Mouse (Mus musculus) kidney, adult 2 months (tissue): ENCODE measurements around the gene Meig1. TPM values are rescaled to one million over a fixed set of nuclear protein-coding genes. Genes with fewer than 3 reads are reported as not detected.

ENCODE experiments used
- DNase-seq: peaks from one replicate; pipeline ENCODE4 v3.0.0; 2021
- H3K27ac ChIP-seq: fragments of 200-500 bp; 2 replicates; pipeline ENCODE4 v1.5.1; 2012; ENCODE audit warnings: low read depth, low read length, control low read depth, inconsistent platforms; ENCODE audit not compliant: insufficient read depth
- H3K27me3 ChIP-seq: fragments of 200-500 bp; replicated peaks from 2 replicates; pipeline ENCODE4 v1.6.1; 2012; ENCODE audit warnings: mild to moderate bottlenecking, moderate library complexity, low read length, inconsistent platforms; ENCODE audit not compliant: control insufficient read depth, insufficient read depth
- H3K36me3 ChIP-seq: fragments of 200-500 bp; 2 replicates; pipeline ENCODE4 v1.6.1; 2012; ENCODE audit warnings: mild to moderate bottlenecking, moderate library complexity, low read length, inconsistent platforms; ENCODE audit not compliant: control insufficient read depth, insufficient read depth
- H3K4me1 ChIP-seq: fragments of 200-500 bp; 2 replicates; pipeline ENCODE4 v1.6.1; 2011; ENCODE audit warnings: low read length; ENCODE audit not compliant: control insufficient read depth, insufficient read depth
- H3K4me3 ChIP-seq: fragments of 200-500 bp; 2 replicates; pipeline ENCODE4 v1.5.1; 2011; ENCODE audit warnings: mild to moderate bottlenecking, low read depth, low read length, control low read depth; ENCODE audit not compliant: insufficient read depth
- CTCF ChIP-seq: fragments of 200-500 bp; conservative IDR thresholded peaks from 2 replicates; pipeline ENCODE4 v1.5.1; 2011; ENCODE audit warnings: low read depth, mild to moderate bottlenecking, control low read depth, low read length, moderate library complexity, mixed read lengths; ENCODE audit not compliant: insufficient read depth, insufficient read length
- POLR2A ChIP-seq: fragments of 200-500 bp; IDR thresholded peaks from one replicate; pipeline ENCODE4 v1.6.1; 2011; ENCODE audit warnings: low read depth, low read length, control low read depth
- WGBS: fragments of 180-500 bp; shearing (Covaris S2); methylation state at CpG from one replicate; pipeline ENCODE4 v1.1.7; 2018; 5-methylcytosine and 5-hydroxymethylcytosine counted together
- polyA plus RNA-seq: library from polyadenylated mRNA; depleted of rRNA; stranded (reverse); fragments of >200 nt; gene quantifications from 2 replicates; pipeline ENCODE4 v1.2.3, GENCODE M21; 2012

Meig1 gene
- polyA plus RNA-seq, 1 experiment, result 0.17 TPM

GRCm38 (mm10) chr2:3430956-3431355, 8.5 kb upstream of the Meig1 start:
- no peaks in the 10 kb centered on the region for H3K4me1 ChIP-seq

DNA sequence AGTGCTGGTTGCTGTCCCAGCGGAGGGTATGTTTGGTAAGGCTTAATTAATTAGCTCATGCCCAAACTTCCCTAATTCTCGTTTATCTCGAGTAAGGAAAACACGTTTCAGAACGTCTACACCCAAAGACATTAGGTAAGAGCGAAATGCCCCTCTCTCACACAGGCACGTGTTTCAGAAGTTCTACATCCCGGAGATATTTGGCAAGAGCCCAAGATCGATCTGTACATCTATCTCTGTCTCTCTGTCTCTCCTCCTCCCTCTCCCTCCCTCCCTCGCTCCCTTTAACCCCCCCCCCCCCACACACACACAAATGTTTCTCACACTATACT, 2.1 kb upstream of the Meig1 start:
- 1% methylated on average over 9 of the region's 10 CpGs for WGBS
- Histone ChIP-seq H3K27ac (no peak overlapping the region), H3K4me1 (no peaks in the 10 kb centered on the region), H3K36me3 (no peaks in the 10 kb centered on the region), H3K4me3 (peak overlapping the region; percentile 87), H3K27me3 (no peaks in the 10 kb centered on the region)
- DNase-seq, result no peak
- TF ChIP-seq CTCF (no peak), POLR2A (no peak)

More at GRCm38 (mm10) chr2:3430956-3431355, 8.5 kb upstream of the Meig1 start:
- TF ChIP-seq CTCF, result no peak
- no peak for TF ChIP-seq POLR2A
- no peak overlapping the region for H3K27ac ChIP-seq
- H3K27me3 ChIP-seq, result no peaks in the 10 kb centered on the region
- DNase-seq, result no peak
- WGBS, result 83% methylated on average over 9 of the region's 9 CpGs
- no peak overlapping the region for H3K4me3 ChIP-seq
- no peaks in the 10 kb centered on the region for H3K36me3 ChIP-seq

GRCm38 (mm10) chr2:3423841-3424578, 1.6 kb upstream of the Meig1 start, which contains the start of gene Dclre1c:
Dclre1c (plus strand) TSS chr2:3424131.
- peak; percentile 96 for DNase-seq
- WGBS, result 1% methylated on average over 29 of the region's 29 CpGs
- peak; percentile 32 for TF ChIP-seq POLR2A
- TF ChIP-seq CTCF, result no peak
- H3K27ac ChIP-seq, result no peak within 1 kb of the TSS
- no peaks in the 10 kb centered on the region for H3K36me3 ChIP-seq
- H3K27me3 ChIP-seq, result no peaks in the 10 kb centered on the region
- peak within 1 kb of the TSS; percentile 87 for H3K4me3 ChIP-seq
- H3K4me1 ChIP-seq, result no peaks in the 10 kb centered on the region

- Histone ChIP-seq H3K27me3 (no peaks in the 10 kb centered on the region), H3K36me3 (no peaks in the 10 kb centered on the region), H3K4me3 (no peak overlapping the region), H3K4me1 (no peaks in the 10 kb centered on the region), H3K27ac (no peak overlapping the region)
- 92% methylated on average over 4 of the region's 4 CpGs for WGBS
- TF ChIP-seq POLR2A (no peak), CTCF (no peak)
- DNase-seq, result no peak
Observed at GRCm38 (mm10) chr2:3420157-3420556, 2.3 kb downstream of the Meig1 start.

DNA sequence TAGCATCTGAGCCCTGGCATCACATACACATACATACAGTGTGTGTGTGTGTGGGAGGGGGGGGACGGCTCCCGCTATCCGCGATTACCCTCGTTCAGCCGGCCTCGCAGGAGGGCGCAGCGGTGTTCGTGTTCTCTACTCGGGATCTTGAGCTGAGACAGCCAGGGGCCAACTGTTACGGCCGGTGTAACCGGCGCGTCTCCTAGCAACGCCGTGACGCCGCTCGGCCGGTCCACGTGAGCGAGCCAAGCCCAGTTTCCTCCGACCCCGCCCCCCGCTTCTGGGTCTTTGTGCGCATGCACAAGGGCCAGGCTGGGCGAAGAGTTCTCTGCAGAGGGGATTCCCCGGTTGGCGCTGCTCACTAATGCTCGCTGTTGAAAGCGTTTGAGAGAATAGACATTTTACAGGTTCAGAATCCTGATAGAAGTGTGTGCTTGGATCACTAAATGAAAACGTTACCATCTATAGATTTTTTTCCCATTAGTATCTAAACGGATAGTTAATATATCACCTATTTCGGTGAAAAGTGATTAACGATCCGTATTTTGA, 3.5 kb downstream of the Meig1 start:
- TF ChIP-seq CTCF, result no peak
- TF ChIP-seq POLR2A, result no peak
- WGBS, result under 1% methylated on average over 38 of the region's 38 CpGs
- no peaks in the 10 kb centered on the region for H3K36me3 ChIP-seq
- H3K4me3 ChIP-seq, result peak overlapping the region; percentile 52
- no peaks in the 10 kb centered on the region for H3K27me3 ChIP-seq
- H3K27ac ChIP-seq, result no peak overlapping the region
- peak; percentile 98 for DNase-seq
- H3K4me1 ChIP-seq, result no peaks in the 10 kb centered on the region

- no peak for DNase-seq
- TF ChIP-seq CTCF, result no peak
- no peak for TF ChIP-seq POLR2A
- WGBS, result 56% methylated on average over 1 of the region's 1 CpGs
- H3K4me3 ChIP-seq, result no peak overlapping the region
- H3K27me3 ChIP-seq, result no peaks in the 10 kb centered on the region
- no peaks in the 10 kb centered on the region for H3K4me1 ChIP-seq
- no peaks in the 10 kb centered on the region for H3K36me3 ChIP-seq
- no peak overlapping the region for H3K27ac ChIP-seq
Observed at GRCm38 (mm10) chr2:3415676-3416075, 6.8 kb downstream of the Meig1 start.

GRCm38 (mm10) chr2:3414241-3414640, 8.2 kb downstream of the Meig1 start:
- TF ChIP-seq POLR2A (no peak), CTCF (peak; percentile 77)
- peak; percentile 64 for DNase-seq
- H3K4me1 ChIP-seq, result no peaks in the 10 kb centered on the region
- WGBS, result 44% methylated on average over 4 of the region's 4 CpGs
- no peak overlapping the region for H3K27ac ChIP-seq
- no peaks in the 10 kb centered on the region for H3K36me3 ChIP-seq
- H3K4me3 ChIP-seq, result no peak overlapping the region
- H3K27me3 ChIP-seq, result no peaks in the 10 kb centered on the region

DNA sequence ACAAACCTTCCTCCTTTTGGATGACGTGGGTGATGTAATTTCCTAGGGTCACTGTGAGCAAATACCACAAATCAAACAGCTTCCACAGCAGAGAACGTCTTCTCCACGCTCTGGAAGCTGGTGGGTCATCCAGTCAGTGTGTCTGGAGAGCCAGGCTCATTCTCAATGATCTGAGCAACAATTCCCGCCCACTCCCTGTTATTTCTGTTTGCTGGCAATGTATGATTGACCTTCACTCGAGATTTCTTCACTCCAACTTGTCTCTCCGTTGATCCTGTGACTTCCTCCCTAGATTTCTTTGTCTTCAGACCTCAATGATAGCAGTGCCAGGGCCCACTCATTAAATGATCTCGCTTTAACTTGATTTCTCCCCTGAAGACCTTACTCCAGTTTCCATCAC, 14.7 kb downstream of the Meig1 start:
- no peak overlapping the region for H3K27ac ChIP-seq
- TF ChIP-seq POLR2A, result no peak
- no peak for TF ChIP-seq CTCF
- H3K4me1 ChIP-seq, result no peaks in the 10 kb centered on the region
- no peak overlapping the region for H3K4me3 ChIP-seq
- H3K36me3 ChIP-seq, result no peaks in the 10 kb centered on the region
- whole genome bisulfite sequencing, result 59% methylated on average over 7 of the region's 7 CpGs
- no peaks in the 10 kb centered on the region for H3K27me3 ChIP-seq
- DNase-seq, result no peak
